Mouse (Mus musculus) spleen, adult 2 months (tissue): ENCODE data around the gene Rac3. TPM values are rescaled to one million over a fixed set of nuclear protein-coding genes. Genes with fewer than 3 reads are reported as not detected.
"Not testable (repeated sequence)": the region's sequence is repeated elsewhere in the genome, so short reads cannot be mapped to it uniquely, and the experiment has no call there.

ENCODE experiments used
- DNase-seq, 2 experiments: peaks; one replicate each; pipeline versions ENCODE4 v3.0.0 to v3.0.0-alpha.2; 2012 to 2021; ENCODE audit warnings: low spot score in 2 of 2, low read depth in 1 of 2
- H3K27ac ChIP-seq: fragments of 200-500 bp; 2 replicates; pipeline ENCODE4 v1.5.1; 2012; ENCODE audit warnings: low read length, inconsistent platforms; ENCODE audit not compliant: insufficient read depth
- H3K27me3 ChIP-seq: fragments of 200-500 bp; 2 replicates; pipeline ENCODE4 v1.6.1; 2012; ENCODE audit warnings: mild to moderate bottlenecking, moderate library complexity, low read length, inconsistent platforms; ENCODE audit not compliant: control insufficient read depth, insufficient read depth
- H3K36me3 ChIP-seq: fragments of 200-500 bp; 2 replicates; pipeline ENCODE4 v1.6.1; 2012; ENCODE audit warnings: mild to moderate bottlenecking, low read length, inconsistent platforms; ENCODE audit not compliant: control insufficient read depth, insufficient read depth
- H3K4me1 ChIP-seq: fragments of 200-500 bp; 2 replicates; pipeline ENCODE4 v1.6.1; 2011; ENCODE audit warnings: inconsistent platforms; ENCODE audit not compliant: control insufficient read depth, insufficient read depth, insufficient read length
- H3K4me3 ChIP-seq: fragments of 200-500 bp; 2 replicates; pipeline ENCODE4 v1.5.1; 2011; ENCODE audit warnings: mild to moderate bottlenecking, inconsistent platforms; ENCODE audit not compliant: insufficient read depth, insufficient read length; ENCODE audit errors: extremely low read depth
- CTCF ChIP-seq: fragments of 200-500 bp; IDR thresholded peaks from 2 replicates; pipeline ENCODE4 v1.5.1; 2011; ENCODE audit warnings: mild to moderate bottlenecking, inconsistent platforms; ENCODE audit not compliant: insufficient read depth, insufficient read length, insufficient replicate concordance; ENCODE audit errors: extremely low read depth
- POLR2A ChIP-seq: fragments of 200-500 bp; IDR thresholded peaks from 2 replicates; pipeline ENCODE4 v1.6.1; 2011; ENCODE audit warnings: low read depth, low read length, inconsistent platforms
- WGBS: fragments of 180-500 bp; shearing (Covaris S2); methylation state at CpG from one replicate; pipeline ENCODE4 v1.1.7; 2018; 5-methylcytosine and 5-hydroxymethylcytosine counted together
- polyA plus RNA-seq: library from polyadenylated mRNA; depleted of rRNA; stranded (reverse); fragments of >200 nt; gene quantifications from 2 replicates; pipeline ENCODE4 v1.2.3, GENCODE M21; 2012

Rac3 gene
- polyA plus RNA-seq, 1 experiment = 3.0 TPM

DNA sequence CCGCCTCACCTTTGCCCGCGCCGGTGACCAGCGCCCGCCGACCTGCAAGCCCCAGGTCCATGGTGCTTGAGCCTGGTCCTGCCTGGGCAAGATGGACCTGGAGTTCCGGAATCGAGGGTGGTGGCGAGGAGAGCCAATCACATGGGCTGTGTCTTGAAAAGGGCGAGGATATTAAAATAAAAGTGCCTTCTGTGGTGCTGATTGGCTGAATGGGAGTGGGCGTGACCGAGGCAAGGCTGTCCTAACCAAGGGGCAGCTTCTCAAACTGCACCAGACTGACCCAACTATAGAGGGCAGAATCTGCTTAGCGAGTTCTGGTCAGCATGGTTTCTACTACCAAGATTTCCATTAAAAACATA lies 5.9 kb downstream of the Rac3 start, which contains the start of gene Dcxr:
Gene Dcxr, minus strand, starts transcription at position 113 of the 359 bp plus-strand sequence.
- peak within 1 kb of the TSS; percentile 72 for H3K4me3 ChIP-seq
- H3K36me3 ChIP-seq = no peaks in the 10 kb centered on the region; the same call in 1 of the 2 replicates
- TF ChIP-seq CTCF (no peak), POLR2A (no peak; the same call in 1 of the 2 replicates)
- DNase-seq = peak; percentile 47 to 83
- H3K27ac ChIP-seq = no peak within 1 kb of the TSS
- under 1% methylated on average over 14 of the region's 14 CpGs for WGBS
- peaks cover 4% of the 10 kb centered on the region; the same call in 1 of the 2 replicates for H3K27me3 ChIP-seq
- peaks cover 7% of the 10 kb centered on the region; the same call in 1 of the 2 replicates for H3K4me1 ChIP-seq

DNA sequence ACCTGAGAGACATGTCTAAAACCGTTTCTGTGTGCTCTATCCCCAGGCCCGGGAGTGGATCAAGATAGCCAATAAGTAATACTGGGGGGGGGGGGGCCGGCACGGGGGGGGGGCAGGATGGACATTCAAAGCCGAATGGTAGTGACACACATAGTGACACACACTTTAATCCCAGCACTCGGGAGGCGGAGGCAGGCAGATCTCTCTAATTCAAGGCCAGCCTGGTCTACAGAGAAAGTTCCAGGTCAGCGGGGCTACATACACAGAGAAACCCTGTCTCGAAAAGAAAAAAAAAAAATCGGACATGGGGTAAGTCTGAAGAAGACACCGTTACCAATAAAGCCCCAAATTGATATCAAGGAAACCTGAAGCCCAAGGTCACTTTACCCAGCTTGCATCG lies 6.3 kb downstream of the Rac3 start:
- H3K4me1 ChIP-seq = peaks cover 7% of the 10 kb centered on the region; the same call in 1 of the 2 replicates
- no peaks in the 10 kb centered on the region for H3K27me3 ChIP-seq
- 61% methylated on average over 12 of the region's 12 CpGs for WGBS
- H3K27ac ChIP-seq = no peak overlapping the region
- no peak for DNase-seq
- H3K4me3 ChIP-seq = no peak overlapping the region
- TF ChIP-seq CTCF (no peak), POLR2A (no peak)
- no peaks in the 10 kb centered on the region; the same call in 1 of the 2 replicates for H3K36me3 ChIP-seq

DNA sequence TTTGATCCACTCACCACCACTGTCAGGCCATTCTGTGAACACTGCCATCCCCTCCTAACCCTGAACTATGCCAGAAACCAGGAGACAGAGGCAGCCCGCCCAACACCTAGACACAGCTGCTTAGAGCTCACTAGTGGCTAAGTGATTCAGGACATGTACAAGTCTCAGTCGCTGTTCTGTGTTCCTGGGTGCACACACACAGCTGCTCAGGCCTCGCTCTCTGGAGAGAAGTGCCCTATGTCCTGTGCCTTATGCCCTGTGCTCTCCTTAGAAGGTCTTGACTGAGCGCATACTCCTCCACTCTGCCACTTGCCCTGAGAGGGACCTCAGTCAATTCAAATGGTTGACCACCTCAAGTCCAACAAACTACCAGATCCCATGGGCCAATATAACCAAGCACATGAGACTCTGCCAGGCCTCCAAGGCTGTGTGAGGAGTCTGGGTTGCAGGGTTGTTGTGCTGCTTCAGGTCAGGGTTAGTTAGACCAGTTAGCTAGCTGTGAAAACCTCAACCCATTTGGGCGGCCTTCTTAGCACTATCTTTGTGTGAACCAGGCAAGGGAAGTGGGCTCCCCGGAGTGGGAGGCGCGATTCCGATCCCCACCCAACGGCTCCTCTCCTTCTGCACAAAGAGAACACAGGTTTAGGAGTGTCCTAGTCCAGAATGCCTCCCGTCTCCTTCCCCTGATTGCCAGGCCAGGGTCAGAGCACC lies 7.4 kb downstream of the Rac3 start:
- Histone ChIP-seq H3K4me3 (no peak overlapping the region), H3K27me3 (no peaks in the 10 kb centered on the region), H3K4me1 (peaks cover 7% of the 10 kb centered on the region; the same call in 1 of the 2 replicates), H3K27ac (no peak overlapping the region), H3K36me3 (no peaks in the 10 kb centered on the region; the same call in 1 of the 2 replicates)
- 91% methylated on average over 11 of the region's 11 CpGs for WGBS
- no peak for DNase-seq
- TF ChIP-seq CTCF (no peak), POLR2A (no peak)

DNA sequence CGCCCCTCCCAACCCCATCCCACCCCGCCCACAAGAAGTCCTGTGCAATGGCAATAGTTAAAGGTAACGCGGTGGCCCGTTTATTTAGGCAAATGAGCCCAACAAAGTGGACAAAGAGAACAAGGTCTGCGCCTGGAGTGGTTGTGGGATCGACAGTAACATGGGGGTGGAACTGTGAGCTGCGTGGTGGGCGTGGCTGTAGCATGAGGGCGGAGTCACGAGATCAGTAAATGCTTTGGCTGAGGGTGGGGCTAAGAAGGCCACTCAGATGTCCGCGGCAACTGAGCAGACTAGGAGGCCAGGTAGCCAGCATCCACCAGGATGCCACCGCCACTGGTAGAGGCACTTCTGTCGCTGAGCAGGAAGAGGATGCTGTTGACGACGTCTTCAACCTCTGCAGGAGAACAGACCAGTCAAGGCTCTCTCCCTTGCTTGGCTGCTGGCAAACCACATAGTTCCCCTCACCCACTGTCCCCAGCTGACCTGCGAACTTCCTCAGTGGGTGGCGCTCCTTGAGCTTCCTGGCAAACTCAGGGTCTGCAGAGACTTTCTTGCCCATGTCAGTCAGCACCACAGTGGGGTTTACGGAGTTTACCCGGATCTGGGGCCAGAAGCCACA lies 8.3 kb downstream of the Rac3 start:
- 5% methylated on average over 18 of the region's 21 CpGs for WGBS
- Histone ChIP-seq H3K4me3 (peak overlapping the region; percentile 16; the same call in 1 of the 2 replicates), H3K27ac (peak overlapping the region; percentile 33; the same call in 1 of the 2 replicates)
- H3K4me1 ChIP-seq, H3K27me3 ChIP-seq, H3K36me3 ChIP-seq: not testable (repeated sequence)
- DNase-seq = peak in 1 of 2 experiments; percentile 32

DNA sequence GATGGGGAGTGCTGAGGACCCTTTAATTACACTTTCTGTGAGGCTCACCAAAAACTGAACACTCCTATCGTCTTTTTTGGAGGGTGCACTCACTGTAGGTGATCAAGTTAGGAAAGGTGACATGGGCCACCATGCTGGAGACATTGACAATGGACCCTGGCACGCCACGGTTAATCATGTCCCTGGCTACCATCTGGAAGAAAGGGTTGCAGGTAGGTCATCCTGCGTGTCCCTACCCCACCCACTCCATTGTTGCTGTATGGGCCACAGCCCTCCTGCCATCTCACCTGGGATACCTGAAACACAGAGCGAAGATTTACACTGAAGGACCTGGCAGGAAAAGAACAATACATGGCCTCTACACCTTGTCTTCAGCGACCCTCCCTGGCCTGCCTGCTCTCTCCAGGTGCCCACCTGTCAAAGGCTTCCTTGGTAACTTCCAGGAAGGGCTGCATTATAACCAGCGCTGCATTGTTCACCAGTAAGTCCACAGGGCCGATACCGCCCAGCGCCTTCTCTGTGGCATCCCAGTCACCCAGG lies 9.1 kb downstream of the Rac3 start:
- H3K36me3 ChIP-seq = no peaks in the 10 kb centered on the region; the same call in 1 of the 2 replicates
- no peak overlapping the region for H3K27ac ChIP-seq
- TF ChIP-seq POLR2A = no peak
- TF ChIP-seq CTCF = no peak
- no peaks in the 10 kb centered on the region for H3K27me3 ChIP-seq
- peaks cover 7% of the 10 kb centered on the region; the same call in 1 of the 2 replicates for H3K4me1 ChIP-seq
- 91% methylated on average over 10 of the region's 10 CpGs for WGBS
- H3K4me3 ChIP-seq = no peak overlapping the region
- no peak for DNase-seq

DNA sequence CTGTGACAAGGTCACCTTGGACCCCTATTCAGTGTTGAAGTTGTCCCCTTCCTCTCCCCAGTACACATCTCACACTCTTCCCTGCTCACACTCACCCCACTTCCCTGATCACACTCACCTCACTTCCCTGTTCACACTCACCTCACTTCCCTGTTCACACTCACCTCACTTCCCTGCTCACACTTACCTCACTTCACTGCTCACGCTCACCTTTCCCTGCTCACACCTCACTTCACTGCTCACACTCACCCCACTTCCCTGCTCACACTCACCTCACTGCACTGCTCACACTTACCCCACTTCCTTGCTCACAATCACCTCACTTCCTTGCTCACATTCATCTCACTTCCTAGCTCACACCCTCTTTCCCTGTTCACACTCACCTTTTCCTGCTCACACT lies 10.1 kb downstream of the Rac3 start:
- no peaks in the 10 kb centered on the region for H3K36me3 ChIP-seq
- no peak for DNase-seq
- H3K4me3 ChIP-seq = no peak overlapping the region
- WGBS = 94% methylated on average over 1 of the region's 1 CpGs
- no peaks in the 10 kb centered on the region for H3K27me3 ChIP-seq
- H3K4me1 ChIP-seq = peaks cover 4% of the 10 kb centered on the region; the same call in 1 of the 2 replicates
- TF ChIP-seq POLR2A = no peak
- TF ChIP-seq CTCF = no peak
- no peak overlapping the region for H3K27ac ChIP-seq
